Mouse (Mus musculus) hindbrain, embryonic 14.5 days (tissue): ENCODE results near the gene D11Wsu47e. TPM values are rescaled to one million over a fixed set of nuclear protein-coding genes. Genes with fewer than 3 reads are reported as not detected.

ENCODE experiments used
- ATAC-seq: fragments of 200-750 bp; cut with Nextera tagmentation; 2 replicates; pipeline ENCODE4 v1.8.0; 2017; ENCODE audit warnings: moderate number of reproducible peaks, mild to moderate bottlenecking, moderate TSS enrichment, moderate library complexity; ENCODE audit not compliant: low FRiP score
- DNase-seq: peaks from one replicate; pipeline ENCODE4 v3.0.0-alpha.2; 2015; ENCODE audit warnings: low spot score
- H3K27ac ChIP-seq: fragments of 300-500 bp; sonication (generic); 2 replicates; pipeline ENCODE4 v1.5.1; 2014; ENCODE audit warnings: mild to moderate bottlenecking, moderate library complexity
- H3K27me3 ChIP-seq: fragments of 300-500 bp; sonication (generic); 2 replicates; pipeline ENCODE4 v1.6.1; 2014; ENCODE audit warnings: mild to moderate bottlenecking, low read length, mixed read lengths; ENCODE audit not compliant: control insufficient read depth, insufficient read depth
- H3K36me3 ChIP-seq: fragments of 300-500 bp; sonication (generic); replicated peaks from 2 replicates; pipeline ENCODE4 v1.6.1; 2014; ENCODE audit not compliant: control insufficient read depth, insufficient read depth
- H3K4me1 ChIP-seq: fragments of 300-500 bp; sonication (generic); replicated peaks from 2 replicates; pipeline ENCODE4 v1.6.1; 2014; ENCODE audit warnings: antibody characterized with exemption, low read length, mixed read lengths; ENCODE audit not compliant: control insufficient read depth, insufficient read depth
- H3K4me2 ChIP-seq: fragments of 300-500 bp; sonication (generic); replicated peaks from 2 replicates; pipeline ENCODE4 v1.6.1; 2014; ENCODE audit warnings: mild to moderate bottlenecking, moderate library complexity
- H3K4me3 ChIP-seq: fragments of 300-500 bp; sonication (generic); replicated peaks from 2 replicates; pipeline ENCODE4 v1.5.1; 2014; ENCODE audit warnings: mild to moderate bottlenecking, low read length
- H3K9ac ChIP-seq: fragments of 300-500 bp; sonication (generic); 2 replicates; pipeline ENCODE4 v1.6.1; 2014
- H3K9me3 ChIP-seq: fragments of 300-500 bp; sonication (generic); 2 replicates; pipeline ENCODE4 v1.6.1; 2016; ENCODE audit warnings: low read length; ENCODE audit not compliant: control insufficient read depth
- WGBS: fragments of 180-500 bp; shearing (Covaris S2); extraction: QIAGEN DNeasy Blood & Tissue Kit; methylation state at CpG from one replicate; pipeline ENCODE4 v1.1.7; 2014; 5-methylcytosine and 5-hydroxymethylcytosine counted together
- polyA plus RNA-seq: library from polyadenylated mRNA; unstranded; fragments of >200 nt; fragmentation: Nextera tagmentation; extraction: Ambion mirVana; gene quantifications from 2 replicates; pipeline ENCODE4 v1.2.1, GENCODE M21; 2014

D11Wsu47e gene
- polyA plus RNA-seq, 1 experiment from 2014 or later = 22.2 TPM

DNA sequence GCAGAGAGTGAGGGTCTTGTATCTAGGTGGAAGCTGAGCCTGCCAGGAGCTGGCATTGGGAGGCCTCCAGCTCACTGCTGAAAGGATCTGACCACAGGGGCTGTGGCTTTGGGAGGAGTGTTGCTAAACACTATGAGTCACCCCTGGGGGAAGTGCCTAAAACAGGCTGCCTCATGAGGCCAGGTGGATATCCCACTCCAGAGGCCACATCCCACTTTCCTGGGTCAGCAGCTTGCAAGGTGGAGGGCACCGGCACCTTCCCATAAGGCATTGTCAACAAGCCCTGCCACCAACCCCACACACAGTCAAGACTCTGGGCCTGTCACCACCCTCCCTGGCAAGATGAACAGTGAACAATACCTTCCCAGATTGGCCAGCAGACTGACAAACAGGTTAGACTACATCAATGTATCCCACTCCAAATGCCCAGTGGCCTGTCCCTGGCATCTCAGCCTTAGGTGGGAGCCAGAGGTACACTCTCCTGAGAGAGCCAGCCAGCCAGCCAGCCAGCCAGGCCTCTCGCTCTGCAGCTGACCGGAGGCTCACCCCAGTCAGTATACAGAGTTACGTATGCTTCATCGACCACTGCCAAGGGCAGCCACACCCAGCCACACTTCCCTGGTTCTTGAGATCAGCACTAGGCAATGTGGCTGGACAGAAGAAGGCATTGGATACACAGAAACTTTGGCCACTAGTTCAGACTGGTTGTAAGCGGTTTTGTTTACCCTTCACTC lies 49.6 kb downstream of the D11Wsu47e start:
- Histone ChIP-seq H3K9me3 (no peaks in the 10 kb centered on the region), H3K27ac (no peak overlapping the region), H3K36me3 (peaks cover 8% of the 10 kb centered on the region), H3K4me1 (peaks cover 26% of the 10 kb centered on the region; the same call in 1 of the 2 replicates), H3K9ac (no peak overlapping the region), H3K4me3 (no peak overlapping the region), H3K27me3 (no peaks in the 10 kb centered on the region), H3K4me2 (no peak overlapping the region)
- ATAC-seq (no peak), DNase-seq (no peak)
- WGBS = 42% methylated on average over 6 of the region's 6 CpGs

DNA sequence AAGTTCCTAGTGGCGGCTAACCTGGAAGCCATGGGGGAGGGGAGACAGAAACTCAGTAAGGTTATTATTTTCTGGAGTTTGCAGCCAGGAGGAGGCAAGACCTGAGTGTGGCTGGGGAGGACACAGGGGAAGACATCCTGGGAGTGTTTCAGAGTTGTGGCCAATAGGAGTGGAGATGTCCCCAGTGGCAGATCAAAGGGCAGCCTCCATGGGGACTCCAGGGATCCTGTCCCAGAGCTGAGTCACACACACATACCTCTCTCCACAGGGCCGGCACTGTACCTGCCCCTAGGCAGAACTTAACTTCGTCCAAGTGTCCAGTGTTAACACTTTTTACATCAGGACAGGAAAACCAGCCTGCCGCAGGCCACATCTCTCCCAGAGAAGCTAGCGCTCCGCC lies 50.9 kb downstream of the D11Wsu47e start:
- DNase-seq = no peak
- Histone ChIP-seq H3K4me1 (peaks cover 27% of the 10 kb centered on the region; the same call in 1 of the 2 replicates), H3K9ac (no peak overlapping the region), H3K27ac (no peak overlapping the region), H3K9me3 (no peaks in the 10 kb centered on the region), H3K36me3 (no peaks in the 10 kb centered on the region), H3K4me2 (no peak overlapping the region), H3K27me3 (no peaks in the 10 kb centered on the region), H3K4me3 (no peak overlapping the region)
- ATAC-seq = no peak
- 81% methylated on average over 6 of the region's 6 CpGs for WGBS

DNA sequence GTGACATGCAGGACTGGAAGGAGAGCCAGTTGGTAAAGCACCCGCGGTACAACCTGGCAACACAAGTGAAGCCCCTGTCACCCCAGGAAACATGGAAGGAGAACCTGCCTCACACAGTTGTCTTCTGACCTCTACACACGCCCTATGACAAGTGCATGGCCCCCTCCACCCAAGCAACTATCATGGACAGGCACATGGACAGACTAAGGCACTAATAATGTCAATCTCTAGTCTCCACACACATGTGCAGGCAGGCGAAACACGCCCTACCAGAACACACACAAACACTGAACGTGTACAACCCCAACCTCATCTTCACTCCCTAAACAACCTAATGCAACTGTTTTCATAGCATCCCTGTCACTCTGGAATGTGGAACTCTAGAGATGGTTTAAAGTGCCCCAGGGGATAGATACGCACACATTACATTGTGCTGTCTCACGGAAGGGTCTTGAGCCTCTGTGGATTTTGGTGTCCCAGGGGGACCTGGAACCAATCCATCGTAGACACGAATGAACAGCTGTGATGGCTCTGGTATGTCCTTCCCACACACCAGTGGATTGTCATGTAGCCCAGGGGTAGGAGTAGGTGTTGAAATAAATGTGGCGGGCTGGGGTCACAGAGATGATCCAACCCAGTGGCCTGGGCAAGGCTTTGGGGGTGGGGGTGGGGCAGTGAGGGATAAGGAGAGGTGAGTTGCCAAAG lies 52.8 kb downstream of the D11Wsu47e start:
- 79% methylated on average over 11 of the region's 11 CpGs for WGBS
- Histone ChIP-seq H3K36me3 (no peaks in the 10 kb centered on the region), H3K27ac (no peak overlapping the region), H3K27me3 (no peaks in the 10 kb centered on the region), H3K4me2 (no peak overlapping the region), H3K9ac (no peak overlapping the region), H3K4me1 (peaks cover 22% of the 10 kb centered on the region; the same call in 1 of the 2 replicates), H3K4me3 (no peak overlapping the region), H3K9me3 (no peaks in the 10 kb centered on the region)
- DNase-seq = no peak
- no peak for ATAC-seq

DNA sequence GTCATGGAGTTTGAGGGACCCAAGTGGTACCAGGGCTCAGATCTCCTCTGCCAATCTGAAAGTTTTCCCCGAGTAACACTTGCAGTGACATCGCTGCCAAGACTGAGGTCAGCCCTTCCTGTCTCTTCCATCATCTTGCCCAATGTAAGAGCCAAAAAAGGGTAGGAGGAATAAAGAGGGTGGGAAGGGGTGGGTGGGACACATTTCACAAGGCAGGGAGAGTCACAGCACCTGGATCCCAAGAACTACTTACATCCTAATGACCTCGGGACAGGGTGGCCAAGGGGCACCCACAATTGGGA lies 53.3 kb downstream of the D11Wsu47e start:
- Histone ChIP-seq H3K4me3 (no peak overlapping the region), H3K9me3 (no peaks in the 10 kb centered on the region), H3K4me2 (no peak overlapping the region), H3K9ac (no peak overlapping the region), H3K27ac (no peak overlapping the region), H3K36me3 (no peaks in the 10 kb centered on the region), H3K4me1 (peaks cover 22% of the 10 kb centered on the region; the same call in 1 of the 2 replicates), H3K27me3 (no peaks in the 10 kb centered on the region)
- DNase-seq (no peak), ATAC-seq (no peak)
- 87% methylated on average over 3 of the region's 3 CpGs for WGBS

DNA sequence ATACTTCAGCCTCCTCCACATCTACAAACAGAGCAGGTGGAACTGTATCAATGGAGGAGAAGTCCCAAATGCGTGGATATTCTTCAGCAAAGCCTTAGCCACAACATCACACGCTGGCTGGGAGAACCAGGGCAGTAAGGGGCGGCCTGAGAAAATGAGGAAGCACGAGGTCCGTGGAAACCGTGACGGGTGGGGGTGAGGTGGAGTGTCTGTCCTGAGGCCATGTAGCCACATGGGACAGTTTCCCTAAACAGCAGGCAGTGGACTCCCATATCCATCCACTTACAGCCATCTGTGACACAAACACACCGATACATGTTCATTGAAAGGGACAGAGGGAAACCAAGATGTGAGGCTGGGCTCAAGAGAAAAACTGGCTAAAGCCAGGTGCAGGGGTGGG lies 53.7 kb downstream of the D11Wsu47e start:
- Histone ChIP-seq H3K4me2 (no peak overlapping the region), H3K4me1 (peaks cover 20% of the 10 kb centered on the region; the same call in 1 of the 2 replicates), H3K9ac (no peak overlapping the region), H3K27me3 (no peaks in the 10 kb centered on the region), H3K27ac (no peak overlapping the region), H3K9me3 (no peaks in the 10 kb centered on the region), H3K36me3 (no peaks in the 10 kb centered on the region), H3K4me3 (no peak overlapping the region)
- 62% methylated on average over 8 of the region's 8 CpGs for WGBS
- DNase-seq = no peak
- ATAC-seq = no peak

DNA sequence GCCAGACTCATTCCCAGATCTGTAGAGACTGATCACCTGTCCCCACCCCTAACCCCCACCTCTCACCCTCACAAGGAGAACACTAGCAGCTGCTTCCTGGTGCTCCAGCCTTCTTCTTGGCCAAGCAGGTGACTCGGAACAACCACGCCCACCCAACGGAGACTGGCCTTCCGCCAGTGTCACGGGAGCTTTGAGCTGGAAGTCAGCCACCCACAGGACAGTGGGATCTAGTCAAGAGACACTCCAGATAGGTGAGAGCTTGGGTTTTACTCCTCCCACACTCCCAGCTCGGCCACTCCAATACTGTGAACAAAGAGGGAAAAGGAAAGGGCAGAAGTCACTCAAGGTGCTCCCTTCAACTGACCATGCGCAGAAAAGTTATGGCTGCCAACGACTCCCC lies 55.0 kb downstream of the D11Wsu47e start:
- no peaks in the 10 kb centered on the region for H3K9me3 ChIP-seq
- no peaks in the 10 kb centered on the region for H3K27me3 ChIP-seq
- H3K4me1 ChIP-seq = peaks cover 8% of the 10 kb centered on the region; the same call in 1 of the 2 replicates
- no peak for ATAC-seq
- H3K4me3 ChIP-seq = no peak overlapping the region
- DNase-seq = no peak
- 80% methylated on average over 8 of the region's 8 CpGs for WGBS
- no peak overlapping the region for H3K9ac ChIP-seq
- peaks cover 5% of the 10 kb centered on the region; the same call in 1 of the 2 replicates for H3K36me3 ChIP-seq
- H3K27ac ChIP-seq = no peak overlapping the region
- H3K4me2 ChIP-seq = no peak overlapping the region

DNA sequence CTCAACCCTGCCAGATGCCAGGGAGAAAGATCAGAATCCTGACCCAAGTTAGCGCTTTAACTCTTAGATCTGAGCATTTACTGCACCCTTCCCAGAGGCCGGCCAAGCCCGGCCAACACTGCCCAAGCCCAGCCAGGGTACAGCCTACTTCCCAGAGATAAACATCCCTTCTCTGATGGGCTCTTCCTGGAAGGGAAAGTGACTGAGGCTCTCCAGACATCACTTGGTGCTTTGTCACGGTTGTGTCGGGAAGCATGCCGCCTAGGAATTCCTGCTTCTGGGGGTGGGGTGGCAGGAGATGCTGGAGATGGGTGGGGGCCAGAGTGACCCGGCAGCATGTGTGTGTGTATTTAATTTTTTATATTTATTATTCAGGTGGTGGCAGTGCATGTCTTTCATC lies 55.9 kb downstream of the D11Wsu47e start:
- WGBS = 87% methylated on average over 7 of the region's 7 CpGs
- no peak overlapping the region for H3K4me2 ChIP-seq
- DNase-seq (no peak), ATAC-seq (no peak)
- H3K9me3 ChIP-seq = no peaks in the 10 kb centered on the region
- H3K27ac ChIP-seq = no peak overlapping the region
- H3K27me3 ChIP-seq = no peaks in the 10 kb centered on the region
- no peak overlapping the region for H3K4me3 ChIP-seq
- peaks cover 5% of the 10 kb centered on the region; the same call in 1 of the 2 replicates for H3K36me3 ChIP-seq
- peaks cover 8% of the 10 kb centered on the region; the same call in 1 of the 2 replicates for H3K4me1 ChIP-seq
- no peak overlapping the region for H3K9ac ChIP-seq

DNA sequence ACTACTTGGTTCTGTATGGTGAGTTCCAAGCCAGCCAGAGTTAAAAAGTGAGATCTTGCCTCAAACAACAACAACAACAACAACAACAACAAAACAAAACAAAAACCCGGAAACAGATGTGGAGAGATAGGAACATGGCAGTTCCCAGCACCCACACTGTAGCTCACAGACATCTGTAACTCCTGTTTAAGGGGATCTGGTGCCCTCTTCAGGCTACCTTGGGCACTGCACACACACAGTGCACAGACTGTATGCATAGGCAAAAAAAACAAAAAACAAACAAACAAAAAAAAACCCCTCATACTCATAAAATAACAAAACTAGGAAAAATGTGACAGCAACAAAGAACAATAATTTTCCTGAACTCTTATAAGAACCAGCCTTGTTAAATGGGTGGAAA lies 58.8 kb downstream of the D11Wsu47e start:
- Histone ChIP-seq H3K4me2 (no peak overlapping the region), H3K9me3 (no peaks in the 10 kb centered on the region), H3K27me3 (no peaks in the 10 kb centered on the region), H3K9ac (no peak overlapping the region), H3K4me1 (peaks cover 19% of the 10 kb centered on the region), H3K36me3 (peaks cover 5% of the 10 kb centered on the region; the same call in 1 of the 2 replicates), H3K4me3 (no peak overlapping the region), H3K27ac (no peak overlapping the region)
- ATAC-seq (no peak), DNase-seq (no peak)
- WGBS = 100% methylated on average over 1 of the region's 1 CpGs
